ENCODE assay signal across 8 mouse cellular contexts in genomic region chr7:102255954-102256353, GRCm38 (mm10). TPM values are rescaled to one million over a fixed set of nuclear protein-coding genes. Genes with fewer than 3 reads are reported as not detected.
DNase-seq lines count a peak whose midpoint lies in the region; ATAC-seq and TF ChIP-seq lines count a peak whose summit lies in the region.

TSS of gene Rhog (minus strand) at chr7:102256054.

- H3K4me1 ChIP-seq in kidney, postnatal 0 days (replicated peaks; ENCODE audit: insufficient read depth, low read length) = 0 out of 2 replicates have a peak, but pooled peaks cover 5% of the 10 kb centered on the region
- peaks cover 3% of the 10 kb centered on the region for H3K4me1 ChIP-seq in bone marrow, adult 2 months (ENCODE audit: control insufficient read depth, insufficient read depth, low read length)
- no peaks in the 10 kb centered on the region for H3K4me1 ChIP-seq in intestine, postnatal 0 days (replicated peaks; ENCODE audit: control insufficient read depth, insufficient read depth, low read length)
- peaks cover 3% of the 10 kb centered on the region; the same call in 1 of the 2 replicates for H3K4me1 ChIP-seq in midbrain, embryonic 11.5 days (ENCODE audit: control insufficient read depth, insufficient read depth, low read length)

- H3K9ac ChIP-seq in kidney, postnatal 0 days (ENCODE audit: low read depth, low read length) = no peak within 1 kb of the TSS
- no peak within 1 kb of the TSS for H3K9ac ChIP-seq in intestine, postnatal 0 days (ENCODE audit: low read depth, low read length)
- no peak within 1 kb of the TSS for H3K9ac ChIP-seq in midbrain, embryonic 11.5 days (ENCODE audit: low read length)

- WGBS in kidney, postnatal 0 days = 85% methylated on average over 3 of the region's 3 CpGs
- WGBS in bone marrow, adult 2 months = 85% methylated on average over 3 of the region's 3 CpGs
- WGBS in intestine, postnatal 0 days = 89% methylated on average over 3 of the region's 3 CpGs
- 83% methylated on average over 3 of the region's 3 CpGs for WGBS in midbrain, embryonic 11.5 days

- H3K36me3 ChIP-seq in kidney, postnatal 0 days (ENCODE audit: insufficient read depth, low read length) = no peaks in the 10 kb centered on the region
- H3K36me3 ChIP-seq in intestine, postnatal 0 days (ENCODE audit: control insufficient read depth, insufficient read depth) = no peaks in the 10 kb centered on the region
- no peaks in the 10 kb centered on the region for H3K36me3 ChIP-seq in midbrain, embryonic 11.5 days (ENCODE audit: control insufficient read depth, insufficient read depth, low read length)

- no peaks in the 10 kb centered on the region for H3K9me3 ChIP-seq in kidney, postnatal 0 days (replicated peaks; ENCODE audit: low read length)
- H3K9me3 ChIP-seq in intestine, postnatal 0 days (ENCODE audit: control insufficient read depth) = no peaks in the 10 kb centered on the region
- H3K9me3 ChIP-seq in midbrain, embryonic 11.5 days (ENCODE audit: control insufficient read depth, low read length) = no peaks in the 10 kb centered on the region

- H3K27me3 ChIP-seq in kidney, postnatal 0 days (ENCODE audit: insufficient read depth, low read length) = no peaks in the 10 kb centered on the region
- no peaks in the 10 kb centered on the region for H3K27me3 ChIP-seq in intestine, postnatal 0 days (replicated peaks; ENCODE audit: control insufficient read depth, insufficient read depth, low read length)
- H3K27me3 ChIP-seq in midbrain, embryonic 11.5 days (ENCODE audit: control insufficient read depth, insufficient read depth, low read length) = no peaks in the 10 kb centered on the region

- TF ChIP-seq POLR2A in bone marrow, adult 2 months (IDR thresholded peaks at IDR 0.05; ENCODE audit: borderline replicate concordance, control insufficient read depth, low read depth, low read length) = no peak

- no peak for TF ChIP-seq CTCF in kidney, postnatal 0 days (IDR thresholded peaks at IDR 0.05; ENCODE audit: low read depth)
- no peak for TF ChIP-seq CTCF in bone marrow, adult 2 months (IDR thresholded peaks at IDR 0.05; ENCODE audit: control insufficient read depth, insufficient read depth, low read length)
- no peak for TF ChIP-seq CTCF in intestine, postnatal 0 days (IDR thresholded peaks at IDR 0.05; ENCODE audit: low read depth)

- H3K4me2 ChIP-seq in kidney, postnatal 0 days (ENCODE audit: low read length) = no peak within 1 kb of the TSS
- no peak within 1 kb of the TSS for H3K4me2 ChIP-seq in intestine, postnatal 0 days (replicated peaks; ENCODE audit: low read depth)
- no peak within 1 kb of the TSS for H3K4me2 ChIP-seq in midbrain, embryonic 11.5 days

- no peak for DNase-seq in kidney, postnatal 0 days (ENCODE audit: low spot score)
- no peak for DNase-seq in kidney, postnatal 36 days
- no peak for DNase-seq in midbrain, embryonic 11.5 days (ENCODE audit: low spot score, missing footprints)
- no peak for DNase-seq in T-cell, adult 2 months (ENCODE audit: low spot score)
- no peak for DNase-seq in cerebellum, postnatal 25 days

- H3K4me3 ChIP-seq in kidney, postnatal 0 days (replicated peaks; ENCODE audit: low read depth, low read length) = no peak within 1 kb of the TSS
- no peak within 1 kb of the TSS for H3K4me3 ChIP-seq in bone marrow, adult 2 months (replicated peaks; ENCODE audit: control insufficient read depth, low read depth, low read length)
- H3K4me3 ChIP-seq in intestine, postnatal 0 days (ENCODE audit: low read depth, low read length) = no peak within 1 kb of the TSS
- no peak within 1 kb of the TSS for H3K4me3 ChIP-seq in midbrain, embryonic 11.5 days (ENCODE audit: low read depth, low read length)

- no peak within 1 kb of the TSS for H3K27ac ChIP-seq in kidney, postnatal 0 days
- H3K27ac ChIP-seq in bone marrow, adult 2 months (ENCODE audit: control insufficient read depth, insufficient read depth, low read depth, low read length, poor library complexity) = no peak within 1 kb of the TSS
- H3K27ac ChIP-seq in intestine, postnatal 0 days (ENCODE audit: low read depth, low read length) = no peak within 1 kb of the TSS
- H3K27ac ChIP-seq in midbrain, embryonic 11.5 days (ENCODE audit: low read depth, low read length) = no peak within 1 kb of the TSS

- no peak for ATAC-seq in kidney, postnatal 0 days (replicated peaks; ENCODE audit: low FRiP score, low read depth)
- no peak for ATAC-seq in granulocyte monocyte progenitor cell, adult 5-6 weeks (replicated peaks; ENCODE audit: poor library complexity, severe bottlenecking)
- ATAC-seq in intestine, postnatal 0 days = no peak
- ATAC-seq in midbrain, embryonic 11.5 days (ENCODE audit: low FRiP score) = no peak

RNA-seq across cellular contexts. Expression of gene Rhog, which starts in this region (rescaled TPM):
- polyA plus RNA-seq in kidney, postnatal 0 days (2015; fragmentation: Nextera tagmentation; extraction: Ambion mirVana) = 50.6 and 52.1 TPM in 2 replicates
- 89.0 and 95.2 TPM in 2 replicates for polyA plus RNA-seq in bone marrow, adult 2 months (2011; ENCODE audit: insufficient read depth, insufficient read length, low replicate concordance, missing spikeins)
- total RNA-seq in granulocyte monocyte progenitor cell, adult 5-6 weeks (2014; fragmentation: Nextera tagmentation) = 277 and 290 TPM in 2 replicates
- total RNA-seq in granulocyte monocyte progenitor cell, adult 5-6 weeks (2017) = 52.9 and 57.3 TPM in 2 replicates
- polyA plus RNA-seq in intestine, postnatal 0 days (2015; fragmentation: Nextera tagmentation; extraction: Ambion mirVana) = 74.2 and 78.1 TPM in 2 replicates
- 29.4 and 31.4 TPM in 2 replicates for polyA plus RNA-seq in midbrain, embryonic 11.5 days (2014; fragmentation: Nextera tagmentation; extraction: Ambion mirVana)
